Mouse (Mus musculus) midbrain, embryonic 14.5 days (tissue): ENCODE measurements around the gene Atp6v0c. TPM values are rescaled to one million over a fixed set of nuclear protein-coding genes. Genes with fewer than 3 reads are reported as not detected.
"Not testable (repeated sequence)": the region's sequence is repeated elsewhere in the genome, so short reads cannot be mapped to it uniquely, and the experiment has no call there.

Experiments
- ATAC-seq: fragments of 200-750 bp; cut with Nextera tagmentation; 2 replicates; pipeline ENCODE4 v1.8.0; 2017; ENCODE audit warnings: moderate number of reproducible peaks, moderate library complexity; ENCODE audit not compliant: low FRiP score, low TSS enrichment
- DNase-seq: peaks from one replicate; pipeline ENCODE4 v3.0.0-alpha.2; 2015
- H3K27ac ChIP-seq: fragments of 300-500 bp; sonication (generic); replicated peaks from 2 replicates; pipeline ENCODE4 v1.5.1; 2014; ENCODE audit warnings: mild to moderate bottlenecking, low read depth, low read length, moderate library complexity
- H3K27me3 ChIP-seq: fragments of 300-500 bp; sonication (generic); 2 replicates; pipeline ENCODE4 v1.6.1; 2014; ENCODE audit warnings: low read length, control low read depth, mixed read lengths; ENCODE audit not compliant: control insufficient read depth, insufficient read depth
- H3K36me3 ChIP-seq: fragments of 300-500 bp; sonication (generic); 2 replicates; pipeline ENCODE4 v1.6.1; 2014; ENCODE audit warnings: low read length, control low read depth; ENCODE audit not compliant: control insufficient read depth, insufficient read depth
- H3K4me1 ChIP-seq: fragments of 300-500 bp; sonication (generic); 2 replicates; pipeline ENCODE4 v1.6.1; 2014; ENCODE audit warnings: mild to moderate bottlenecking, antibody characterized with exemption, low read length, control low read depth; ENCODE audit not compliant: control insufficient read depth, insufficient read depth
- H3K4me2 ChIP-seq: fragments of 300-500 bp; sonication (generic); 2 replicates; pipeline ENCODE4 v1.6.1; 2014; ENCODE audit warnings: mild to moderate bottlenecking, low read length, moderate library complexity
- H3K4me3 ChIP-seq: fragments of 300-500 bp; sonication (generic); replicated peaks from 2 replicates; pipeline ENCODE4 v1.5.1; 2014; ENCODE audit warnings: low read depth, low read length
- H3K9ac ChIP-seq: fragments of 300-500 bp; sonication (generic); replicated peaks from 2 replicates; pipeline ENCODE4 v1.6.1; 2014; ENCODE audit warnings: mild to moderate bottlenecking, low read length, moderate library complexity
- H3K9me3 ChIP-seq: fragments of 300-500 bp; sonication (generic); 2 replicates; pipeline ENCODE4 v1.6.1; 2016; ENCODE audit warnings: low read length, control low read depth, mixed read lengths; ENCODE audit not compliant: control insufficient read depth
- WGBS: fragments of 180-500 bp; shearing (Covaris S2); extraction: QIAGEN DNeasy Blood & Tissue Kit; methylation state at CpG from one replicate; pipeline ENCODE4 v1.1.7; 2014; 5-methylcytosine and 5-hydroxymethylcytosine counted together
- polyA plus RNA-seq: library from polyadenylated mRNA; unstranded; fragments of >200 nt; fragmentation: Nextera tagmentation; extraction: Ambion mirVana; gene quantifications from 2 replicates; pipeline ENCODE4 v1.2.1, GENCODE M21; 2014

Gene Atp6v0c
- polyA plus RNA-seq, 1 experiment from 2014 or later = 1,214 TPM

GRCm38 (mm10) chr17:24141425-24141920 lies 28.0 kb downstream of the Atp6v0c start:
- H3K4me2 ChIP-seq = peak overlapping the region; percentile 90
- WGBS = under 1% methylated on average over 57 of the region's 57 CpGs
- peak overlapping the region; percentile 95 for H3K9ac ChIP-seq
- no peaks in the 10 kb centered on the region for H3K27me3 ChIP-seq
- peak; percentile 99 for DNase-seq
- H3K4me1 ChIP-seq = peaks cover 18% of the 10 kb centered on the region
- H3K4me3 ChIP-seq = peak overlapping the region; percentile 97
- peak overlapping the region; percentile 89 for H3K27ac ChIP-seq
- H3K36me3 ChIP-seq = no peaks in the 10 kb centered on the region
- ATAC-seq = peak; percentile 99
- H3K9me3 ChIP-seq = no peaks in the 10 kb centered on the region

- Histone ChIP-seq H3K27ac (peak overlapping the region; percentile 89), H3K36me3 (no peaks in the 10 kb centered on the region), H3K4me1 (peaks cover 18% of the 10 kb centered on the region), H3K27me3 (no peaks in the 10 kb centered on the region), H3K4me2 (peak overlapping the region; percentile 90), H3K4me3 (peak overlapping the region; percentile 97), H3K9me3 (no peaks in the 10 kb centered on the region), H3K9ac (peak overlapping the region; percentile 95)
- WGBS = under 1% methylated on average over 43 of the region's 43 CpGs
- peak; percentile 16 for DNase-seq
- no peak for ATAC-seq
These were observed 28.6 kb downstream of the Atp6v0c start for GRCm38 (mm10) chr17:24140845-24141424.

- Histone ChIP-seq H3K27ac (no peak overlapping the region), H3K9me3 (no peaks in the 10 kb centered on the region), H3K4me2 (peak overlapping the region; percentile 90), H3K4me3 (peak overlapping the region; percentile 97), H3K36me3 (no peaks in the 10 kb centered on the region), H3K27me3 (no peaks in the 10 kb centered on the region), H3K9ac (peak overlapping the region; percentile 95; the same call in 1 of the 2 replicates), H3K4me1 (peaks cover 18% of the 10 kb centered on the region)
- ATAC-seq (no peak), DNase-seq (no peak)
- 92% methylated on average over 4 of the region's 4 CpGs for WGBS
These were observed 29.5 kb downstream of the Atp6v0c start for GRCm38 (mm10) chr17:24139968-24140367.

- no peak overlapping the region for H3K27ac ChIP-seq
- no peaks in the 10 kb centered on the region for H3K36me3 ChIP-seq
- DNase-seq (no peak), ATAC-seq (no peak)
- no peaks in the 10 kb centered on the region for H3K9me3 ChIP-seq
- 0 out of 2 replicates have a peak overlapping the region, but pooled peaks have one; percentile 90 for H3K4me2 ChIP-seq
- H3K4me3 ChIP-seq = no peak overlapping the region
- WGBS = 88% methylated on average over 3 of the region's 3 CpGs
- H3K4me1 ChIP-seq = peaks cover 18% of the 10 kb centered on the region
- no peak overlapping the region for H3K9ac ChIP-seq
- H3K27me3 ChIP-seq = no peaks in the 10 kb centered on the region
These were observed 30.2 kb downstream of the Atp6v0c start for GRCm38 (mm10) chr17:24139256-24139655.

- WGBS = 85% methylated on average over 2 of the region's 2 CpGs
- no peak overlapping the region for H3K27ac ChIP-seq
These were observed 32.1 kb downstream of the Atp6v0c start for GRCm38 (mm10) chr17:24137226-24137880.

GRCm38 (mm10) chr17:24134062-24134461 lies 35.4 kb downstream of the Atp6v0c start:
- H3K27me3 ChIP-seq = no peaks in the 10 kb centered on the region
- DNase-seq (no peak), ATAC-seq (no peak)
- H3K36me3 ChIP-seq = no peaks in the 10 kb centered on the region
- no peak overlapping the region for H3K4me3 ChIP-seq
- no peak overlapping the region for H3K4me2 ChIP-seq
- H3K27ac ChIP-seq = no peak overlapping the region
- no peak overlapping the region for H3K9ac ChIP-seq
- H3K9me3 ChIP-seq = no peaks in the 10 kb centered on the region
- H3K4me1 ChIP-seq = no peaks in the 10 kb centered on the region; the same call in 1 of the 2 replicates

More at GRCm38 (mm10) chr17:24137226-24137880, 32.1 kb downstream of the Atp6v0c start:
- H3K4me3 ChIP-seq = no peak overlapping the region
- H3K9me3 ChIP-seq = no peaks in the 10 kb centered on the region
- ATAC-seq (no peak), DNase-seq (no peak)
- peaks cover 16% of the 10 kb centered on the region for H3K4me1 ChIP-seq
- H3K27me3 ChIP-seq = no peaks in the 10 kb centered on the region
- H3K4me2 ChIP-seq = no peak overlapping the region
- H3K9ac ChIP-seq = no peak overlapping the region
- H3K36me3 ChIP-seq = no peaks in the 10 kb centered on the region

GRCm38 (mm10) chr17:24132919-24133318 lies 36.6 kb downstream of the Atp6v0c start:
- DNase-seq, H3K4me2 ChIP-seq, H3K27me3 ChIP-seq, H3K4me3 ChIP-seq, H3K9ac ChIP-seq, H3K27ac ChIP-seq, H3K9me3 ChIP-seq, H3K4me1 ChIP-seq, H3K36me3 ChIP-seq, ATAC-seq: not testable (repeated sequence)
- 93% methylated on average over 4 of the region's 4 CpGs for WGBS

- Histone ChIP-seq H3K4me1 (no peaks in the 10 kb centered on the region), H3K4me3 (no peak overlapping the region), H3K36me3 (no peaks in the 10 kb centered on the region; the same call in 1 of the 2 replicates), H3K9me3 (no peaks in the 10 kb centered on the region), H3K27ac (no peak overlapping the region), H3K4me2 (no peak overlapping the region), H3K9ac (no peak overlapping the region), H3K27me3 (no peaks in the 10 kb centered on the region)
- DNase-seq = no peak
- no peak for ATAC-seq
- 94% methylated on average over 3 of the region's 3 CpGs for WGBS
These were observed 37.9 kb downstream of the Atp6v0c start for GRCm38 (mm10) chr17:24131570-24131969.

GRCm38 (mm10) chr17:24129246-24129645 lies 40.3 kb downstream of the Atp6v0c start:
- not testable (repeated sequence) for H3K4me2 ChIP-seq, DNase-seq, H3K27ac ChIP-seq, H3K4me1 ChIP-seq, H3K9ac ChIP-seq, ATAC-seq, H3K36me3 ChIP-seq, H3K9me3 ChIP-seq, H3K27me3 ChIP-seq, H3K4me3 ChIP-seq
- WGBS = 99% methylated on average over 4 of the region's 4 CpGs
